Mouse (Mus musculus) testis, adult 2 months (tissue): ENCODE data around the gene Olfr1014.

Source experiments
- CTCF ChIP-seq: fragments of 200-500 bp; IDR thresholded peaks from 2 replicates; pipeline ENCODE4 v1.5.1; 2012; ENCODE audit warnings: low read depth, mild to moderate bottlenecking, inconsistent platforms, low read length, moderate library complexity; ENCODE audit not compliant: control insufficient read depth, insufficient read depth, insufficient replicate concordance
- POLR2A ChIP-seq: fragments of 200-500 bp; IDR thresholded peaks from 2 replicates; pipeline ENCODE4 v1.6.1; 2012; ENCODE audit warnings: low read depth, mild to moderate bottlenecking, inconsistent platforms, low read length, moderate library complexity; ENCODE audit not compliant: control insufficient read depth

DNA sequence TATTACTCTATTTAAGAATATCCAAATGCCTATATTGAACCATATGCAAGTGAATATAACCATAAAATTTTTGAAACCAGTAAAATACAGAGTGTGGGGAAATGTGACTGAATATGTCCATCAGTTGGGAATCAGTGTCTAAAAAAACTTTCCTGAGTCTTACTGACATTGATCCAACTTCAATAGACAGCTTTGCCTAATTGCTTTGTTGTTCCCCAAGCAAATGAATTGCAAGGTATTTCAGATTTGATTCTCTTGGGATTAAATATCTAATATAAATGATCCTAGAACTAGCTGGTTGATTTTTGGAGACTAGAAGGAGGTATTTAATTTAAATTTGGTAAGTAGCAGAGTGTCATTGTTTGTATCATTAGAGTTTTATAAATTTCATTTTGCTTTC is at the start of gene Olfr1014:
- TF ChIP-seq POLR2A (no peak), CTCF (no peak)
